Mouse (Mus musculus): ENCODE measurements at regions not wholly inside any gene's neighbourhood (a gene's known extent, or its start where the extent isn't known, plus 50 kb on each side); places are given as distances from the start of the nearest gene placed in this dataset.

GRCm38 (mm10) chr16:46587056-46587455, 88.7 kb upstream of the Nectin3 start:
- DNase-seq (ENCODE audit: inconsistent ontology term) = peak; percentile 91

GRCm38 (mm10) chr16:46584502-46584901, 86.2 kb upstream of the Nectin3 start:
- DNase-seq (ENCODE audit: inconsistent ontology term) = peak; percentile 85

- no peak for DNase-seq (ENCODE audit: inconsistent ontology term)
Observed at GRCm38 (mm10) chr16:46581115-46581514, 82.8 kb upstream of the Nectin3 start.

GRCm38 (mm10) chr16:46574221-46574620, 75.9 kb upstream of the Nectin3 start:
- no peak for DNase-seq (ENCODE audit: inconsistent ontology term)

GRCm38 (mm10) chr16:46567446-46567845, 69.1 kb upstream of the Nectin3 start:
- peak; percentile 42 for DNase-seq (ENCODE audit: inconsistent ontology term)

GRCm38 (mm10) chr16:46566020-46566581, 67.8 kb upstream of the Nectin3 start:
- peak; percentile 58 for DNase-seq (ENCODE audit: inconsistent ontology term)

GRCm38 (mm10) chr16:46557281-46557680, 59.0 kb upstream of the Nectin3 start:
- peak; percentile 11 for DNase-seq (ENCODE audit: inconsistent ontology term)

- peak; percentile 59 for DNase-seq (ENCODE audit: inconsistent ontology term)
Observed at GRCm38 (mm10) chr16:46548207-46548606, 49.9 kb upstream of the Nectin3 start.

Measured in Muller cell, postnatal 12 days (primary cell).